Mouse (Mus musculus): ENCODE data around the gene Wdr77.

GRCm38 (mm10) chr3:105959585-105959984 lies 416 bp downstream of the Wdr77 start:
- no peak for TF ChIP-seq POLR2A (IDR thresholded peaks at IDR 0.05; ENCODE audit: insufficient read depth, low read depth, low read length)
- no peak for TF ChIP-seq CTCF (IDR thresholded peaks at IDR 0.05; ENCODE audit: insufficient read depth, low read depth, low read length)
